ENCODE assay signal across 10 mouse cellular contexts in the genomic region with DNA sequence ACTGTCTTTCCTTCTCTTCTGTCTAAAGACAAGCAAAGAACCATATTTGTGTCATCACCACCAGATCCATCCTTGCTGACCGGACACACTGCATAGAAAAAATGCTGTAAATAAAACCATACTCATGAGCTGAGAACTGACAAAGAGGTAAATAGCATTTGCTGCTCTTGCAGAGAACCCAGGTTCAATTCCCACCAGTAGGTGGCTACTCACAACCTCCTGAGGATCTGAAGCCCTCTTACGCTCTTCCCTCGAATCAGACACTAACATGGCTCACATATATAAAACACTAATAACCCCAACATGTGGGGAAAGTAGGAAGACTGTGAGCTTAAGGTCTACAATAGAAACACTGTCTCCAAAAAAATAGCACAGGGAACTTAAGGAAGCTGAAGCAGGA. TPM values are rescaled to one million over a fixed set of nuclear protein-coding genes. Genes with fewer than 3 reads are reported as not detected.
A peak's percentile ranks its signal among the peaks of the same experiment; 100 is the strongest.
DNase-seq lines count a peak whose midpoint lies in the region; TF ChIP-seq lines count a peak whose summit lies in the region.
"Had no signal": no experiment of that assay in that cellular context is flagged by ENCODE, and none has a peak within 500 bp of the region (broad histone marks: within the 10 kb centered on the region; RNA-seq: fewer than 3 reads in every experiment).

No protein-coding gene starts in this region.

- no peak overlapping the region for H3K4me3 ChIP-seq in left cerebral cortex, adult 2 months
- H3K4me3 ChIP-seq: forebrain, embryonic 13.5 days; hindbrain, embryonic 15.5 days had no signal

- no peak for TF ChIP-seq POLR2A in brain, embryonic 14.5 days (IDR thresholded peaks at IDR 0.05; ENCODE audit: borderline replicate concordance, extremely low read depth, insufficient read depth, insufficient read length, poor library complexity, severe bottlenecking)

- DNase-seq in left cerebral cortex, adult 2 months (ENCODE audit: extremely low spot score in 1 of 2, low spot score in 2 of 2) = no peak
- no peak for DNase-seq in left cerebral cortex, adult 11 months (ENCODE audit: low spot score)
- DNase-seq in 3T3-L1 (ENCODE audit: low read depth, low spot score) = peak; percentile 55
- peak; percentile 60 for DNase-seq in 416B (ENCODE audit: low read depth)
- DNase-seq in brain, embryonic 14.5 days (ENCODE audit: low read depth) = peak; percentile 33
- no peak for DNase-seq in ovary, postnatal 10 days (ENCODE audit: low spot score)
- no peak for DNase-seq in adrenal gland, adult 18-20 months (ENCODE audit: low spot score in 2 of 2)
- DNase-seq: heart, adult 18-20 months had no signal

- H3K27ac ChIP-seq in left cerebral cortex, adult 2 months = no peak overlapping the region
- H3K27ac ChIP-seq: forebrain, embryonic 13.5 days; hindbrain, embryonic 15.5 days had no signal

- TF ChIP-seq CTCF in left cerebral cortex, adult 2 months (IDR thresholded peaks at IDR 0.05) = peak; percentile 50
- peak; percentile 35; the same call in 1 of the 2 replicates for TF ChIP-seq CTCF in brain, embryonic 14.5 days (IDR thresholded peaks at IDR 0.05; ENCODE audit: borderline replicate concordance, extremely low read depth, insufficient read depth, insufficient read length)

- intact Hi-C loops in left cerebral cortex, adult 2 months (cut with DNase I) = no loop called here

RNA-seq across cellular contexts. Expression of gene Dag1, which starts 18.8 kb away (rescaled TPM):
- total RNA-seq in left cerebral cortex, adult 2 months (2021) = 10 to 100 TPM; 77.4 to 77.5 TPM
- 25.9 and 58.1 TPM in 2 replicates for polyA plus RNA-seq in brain, embryonic 14.5 days (2012; rRNA removed)
- 100 to 1,000 TPM; 136 to 137 TPM for total RNA-seq in adrenal gland, adult 18-20 months (2021)

RNA-seq across cellular contexts. Expression of gene Nicn1, which starts 45.2 kb away (rescaled TPM):
- total RNA-seq in left cerebral cortex, adult 2 months (2021) = 100 to 1,000 TPM; 122 to 130 TPM
- polyA plus RNA-seq in brain, embryonic 14.5 days (2012; rRNA removed) = 113 and 115 TPM in 2 replicates
- 10 to 100 TPM; 19.0 to 29.2 TPM for total RNA-seq in adrenal gland, adult 18-20 months (2021)

RNA-seq across cellular contexts. Expression of gene Amt, which starts 51.7 kb away (rescaled TPM):
- 10 to 100 TPM; 32.1 to 38.0 TPM for total RNA-seq in left cerebral cortex, adult 2 months (2021)
- 58.0 and 67.8 TPM in 2 replicates for polyA plus RNA-seq in brain, embryonic 14.5 days (2012; rRNA removed)
- total RNA-seq in adrenal gland, adult 18-20 months (2021) = 1 to 10 TPM; 4.2 to 5.8 TPM

RNA-seq across cellular contexts. Expression of gene Bsn, which starts 54.8 kb away (rescaled TPM):
- total RNA-seq in left cerebral cortex, adult 2 months (2021) = 100 to 1,000 TPM; 300 to 320 TPM
- 18.7 and 40.0 TPM in 2 replicates for polyA plus RNA-seq in brain, embryonic 14.5 days (2012; rRNA removed)
- 1 to 10 TPM; 1.8 to 3.1 TPM for total RNA-seq in adrenal gland, adult 18-20 months (2021)

Comparison
In these comparisons a context has a peak if more than half of its experiments do, and no peak if none do; other contexts are left out.
1. DNase-seq: peak in 3T3-L1 (single experiment), 416B (single experiment) and brain, embryonic 14.5 days (single experiment); none in left cerebral cortex, adult 2 months (0 of 2), left cerebral cortex, adult 11 months (single experiment), ovary, postnatal 10 days (single experiment) and adrenal gland, adult 18-20 months (0 of 2).
2. RNA of gene Nicn1, which starts 45.2 kb away (total RNA-seq): 122 to 130 TPM in left cerebral cortex, adult 2 months; 19.0 to 29.2 TPM in adrenal gland, adult 18-20 months; every median in the first group is over 4 times any median in the second.
3. RNA of gene Amt, which starts 51.7 kb away (total RNA-seq): 32.1 to 38.0 TPM in left cerebral cortex, adult 2 months; 4.2 to 5.8 TPM in adrenal gland, adult 18-20 months; every median in the first group is over 4 times any median in the second.